Mouse (Mus musculus) lung, adult 2 months (tissue): ENCODE results near the gene Lrch1. TPM values are rescaled to one million over a fixed set of nuclear protein-coding genes. Genes with fewer than 3 reads are reported as not detected.

ENCODE experiments used
- DNase-seq: peaks from one replicate; pipeline ENCODE4 v3.0.0; 2022
- H3K4me1 ChIP-seq: fragments of 200-500 bp; 2 replicates; pipeline ENCODE4 v1.6.1; 2011; ENCODE audit warnings: low read length; ENCODE audit not compliant: control insufficient read depth, insufficient read depth
- H3K4me3 ChIP-seq: fragments of 200-500 bp; replicated peaks from 2 replicates; pipeline ENCODE3; 2011; ENCODE audit warnings: low read depth, mild to moderate bottlenecking, control low read depth, low read length; ENCODE audit errors: extremely low read depth
- CTCF ChIP-seq: fragments of 200-500 bp; IDR thresholded peaks from 2 replicates; pipeline ENCODE4 v1.5.1; 2011; ENCODE audit warnings: mild to moderate bottlenecking, low read length, control low read depth; ENCODE audit not compliant: insufficient read depth
- POLR2A ChIP-seq: fragments of 200-500 bp; IDR thresholded peaks from 2 replicates; pipeline ENCODE4 v1.6.1; 2011; ENCODE audit warnings: low read depth, mild to moderate bottlenecking, control low read depth, low read length, borderline replicate concordance; ENCODE audit errors: extremely low read depth
- WGBS: fragments of 180-500 bp; shearing (Covaris S2); methylation state at CpG from one replicate; pipeline ENCODE4 v1.1.7; 2018; 5-methylcytosine and 5-hydroxymethylcytosine counted together
- polyA plus RNA-seq: library from polyadenylated mRNA; depleted of rRNA; stranded (reverse); fragments of >200 nt; gene quantifications from 2 replicates; pipeline ENCODE4 v1.2.3, GENCODE M21; 2012

The Lrch1 gene
- polyA plus RNA-seq, 1 experiment: 22.6 TPM

DNA sequence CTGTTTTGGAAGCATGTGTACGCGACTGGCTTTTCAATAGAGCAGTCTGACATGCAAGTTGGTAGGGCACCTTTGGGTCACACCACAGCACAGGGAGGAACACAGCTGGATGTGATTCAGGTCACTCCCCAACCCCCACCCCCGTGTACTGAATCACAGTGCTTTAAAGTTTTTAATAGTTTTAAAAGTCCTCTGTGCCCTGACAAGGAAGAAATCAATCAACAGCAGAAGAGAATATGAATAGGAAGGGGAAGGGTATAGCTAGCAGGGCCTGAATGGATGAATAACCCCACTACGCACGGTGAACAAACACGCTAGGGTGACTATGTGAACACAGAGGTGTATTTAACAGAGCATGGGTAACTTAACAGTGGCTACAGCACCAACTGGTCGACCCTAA lies 6.1 kb downstream of the Lrch1 start:
- no peak overlapping the region for H3K4me3 ChIP-seq
- 65% methylated on average over 7 of the region's 7 CpGs for WGBS
- H3K4me1 ChIP-seq: peaks cover 38% of the 10 kb centered on the region
- TF ChIP-seq POLR2A: no peak
- no peak for TF ChIP-seq CTCF
- DNase-seq: no peak

DNA sequence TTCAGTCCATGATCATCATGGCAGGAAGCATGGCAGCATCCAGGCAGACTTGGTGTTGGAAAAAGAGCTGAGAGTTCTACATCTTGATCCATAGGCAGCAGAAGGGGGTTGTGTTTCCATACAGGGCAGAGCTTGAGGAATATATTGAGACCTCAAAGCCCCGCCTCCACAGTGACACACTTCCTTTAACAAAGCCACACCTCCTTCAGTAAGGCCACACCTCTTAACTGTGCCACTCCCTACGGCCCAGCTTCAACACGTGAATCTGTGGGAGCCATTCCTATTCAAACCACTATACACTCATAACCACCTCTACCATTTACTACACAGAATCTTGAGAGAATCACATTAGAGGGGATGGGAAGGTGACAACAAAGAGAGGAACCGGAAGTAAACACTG lies 6.9 kb downstream of the Lrch1 start:
- H3K4me3 ChIP-seq: no peak overlapping the region
- 73% methylated on average over 4 of the region's 4 CpGs for WGBS
- DNase-seq: no peak
- H3K4me1 ChIP-seq: peaks cover 36% of the 10 kb centered on the region
- TF ChIP-seq CTCF (no peak), POLR2A (no peak)

DNA sequence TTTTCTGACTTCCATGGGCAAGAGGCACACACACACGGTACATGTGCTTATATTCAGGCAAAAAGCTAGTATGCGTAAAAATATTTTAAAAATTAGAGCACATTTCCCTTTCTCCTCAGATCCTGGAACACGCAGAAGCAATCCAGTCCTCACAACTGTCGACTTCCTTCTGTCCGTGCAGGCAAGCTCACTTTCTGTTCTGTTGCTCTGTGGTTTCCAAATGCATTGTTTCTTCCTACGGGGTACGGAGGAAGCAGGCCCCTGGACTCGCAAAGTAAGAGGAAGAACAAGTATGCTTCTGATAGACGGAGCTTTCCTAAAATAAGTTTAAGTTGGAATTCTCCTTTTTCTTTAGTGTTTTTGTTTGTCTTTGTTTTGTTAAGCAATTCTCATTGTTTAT lies 8.3 kb downstream of the Lrch1 start:
- peaks cover 31% of the 10 kb centered on the region for H3K4me1 ChIP-seq
- H3K4me3 ChIP-seq: no peak overlapping the region
- 30% methylated on average over 9 of the region's 9 CpGs for WGBS
- TF ChIP-seq POLR2A (no peak), CTCF (no peak)
- DNase-seq: no peak

DNA sequence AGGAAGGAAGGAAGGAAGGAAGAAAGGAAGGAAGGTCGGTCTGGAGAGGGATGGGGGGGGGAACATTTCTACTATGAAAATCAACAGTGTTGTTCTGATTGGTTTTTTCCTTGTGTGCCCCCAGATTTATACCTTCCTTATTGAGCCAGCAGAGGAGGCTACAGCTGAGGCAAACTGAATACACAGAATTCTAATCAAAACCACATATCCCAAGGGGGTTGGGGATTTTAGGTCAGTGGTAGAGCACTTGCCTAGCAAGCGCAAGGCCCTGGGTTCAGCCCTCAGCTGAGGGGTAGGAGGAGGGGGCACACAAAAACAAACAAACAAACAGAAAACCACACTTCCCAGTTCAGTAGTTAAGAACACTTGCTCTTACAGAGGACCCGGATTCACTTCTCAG lies 8.8 kb downstream of the Lrch1 start:
- Histone ChIP-seq H3K4me3 (no peak overlapping the region), H3K4me1 (peaks cover 26% of the 10 kb centered on the region)
- 67% methylated on average over 3 of the region's 3 CpGs for WGBS
- no peak for TF ChIP-seq CTCF
- no peak for TF ChIP-seq POLR2A
- DNase-seq: no peak

DNA sequence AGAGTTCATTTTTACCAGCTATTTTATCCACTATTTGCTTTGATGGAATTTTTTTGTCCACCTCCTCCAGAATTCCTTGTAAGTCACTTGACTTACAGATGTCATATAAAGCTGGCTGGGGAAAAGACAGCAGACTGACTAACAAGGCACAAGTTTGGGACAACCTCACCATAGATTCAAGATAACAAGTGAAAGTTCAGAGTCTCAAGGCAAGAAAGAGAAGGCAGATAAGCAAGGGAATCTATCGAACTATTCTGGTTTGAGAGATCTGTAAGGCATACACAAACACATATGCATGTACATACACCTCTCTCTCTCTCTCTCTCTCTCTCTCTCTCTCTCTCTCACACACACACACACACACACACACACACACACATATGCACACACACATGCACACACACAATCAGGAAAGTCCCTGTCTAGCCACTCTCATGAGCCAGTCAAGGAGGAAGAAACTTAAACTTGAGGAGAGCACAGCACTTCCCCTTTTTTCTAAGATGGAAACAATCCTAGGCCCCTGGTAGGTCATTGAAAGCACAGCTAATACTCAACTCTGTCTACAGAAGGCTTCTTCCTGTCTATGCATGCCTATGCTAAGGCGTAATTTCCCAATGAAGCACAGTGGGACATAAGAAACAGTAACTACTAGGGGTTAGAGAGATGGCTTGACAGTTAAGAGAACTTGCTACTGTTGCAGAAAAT lies 11.0 kb downstream of the Lrch1 start:
- 65% methylated on average over 2 of the region's 2 CpGs for whole genome bisulfite sequencing
- Histone ChIP-seq H3K4me1 (peaks cover 20% of the 10 kb centered on the region), H3K4me3 (no peak overlapping the region)
- TF ChIP-seq POLR2A: no peak
- no peak for TF ChIP-seq CTCF
- DNase-seq: no peak

DNA sequence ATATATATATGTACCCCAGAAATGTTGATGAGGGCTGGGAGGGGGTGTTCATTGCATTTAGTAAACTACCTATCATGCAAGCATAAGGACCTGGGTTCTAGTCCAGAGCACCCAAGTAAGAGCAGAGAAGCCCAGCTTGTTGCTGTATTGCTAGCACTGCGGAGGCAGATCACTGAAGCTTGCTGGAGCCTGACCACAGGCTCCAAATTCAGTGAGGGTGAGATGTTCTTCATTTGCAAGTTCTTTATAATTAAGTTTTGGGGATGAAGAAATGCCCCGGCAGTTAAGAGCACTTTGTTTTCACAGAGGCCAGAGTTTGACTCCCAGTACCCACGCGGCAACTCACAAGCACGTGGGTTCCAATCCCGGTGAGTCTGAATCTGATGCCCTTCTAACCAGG lies 12.6 kb downstream of the Lrch1 start:
- no peak for TF ChIP-seq CTCF
- Histone ChIP-seq H3K4me3 (no peak overlapping the region), H3K4me1 (peaks cover 15% of the 10 kb centered on the region)
- WGBS: 97% methylated on average over 6 of the region's 6 CpGs
- DNase-seq: no peak

DNA sequence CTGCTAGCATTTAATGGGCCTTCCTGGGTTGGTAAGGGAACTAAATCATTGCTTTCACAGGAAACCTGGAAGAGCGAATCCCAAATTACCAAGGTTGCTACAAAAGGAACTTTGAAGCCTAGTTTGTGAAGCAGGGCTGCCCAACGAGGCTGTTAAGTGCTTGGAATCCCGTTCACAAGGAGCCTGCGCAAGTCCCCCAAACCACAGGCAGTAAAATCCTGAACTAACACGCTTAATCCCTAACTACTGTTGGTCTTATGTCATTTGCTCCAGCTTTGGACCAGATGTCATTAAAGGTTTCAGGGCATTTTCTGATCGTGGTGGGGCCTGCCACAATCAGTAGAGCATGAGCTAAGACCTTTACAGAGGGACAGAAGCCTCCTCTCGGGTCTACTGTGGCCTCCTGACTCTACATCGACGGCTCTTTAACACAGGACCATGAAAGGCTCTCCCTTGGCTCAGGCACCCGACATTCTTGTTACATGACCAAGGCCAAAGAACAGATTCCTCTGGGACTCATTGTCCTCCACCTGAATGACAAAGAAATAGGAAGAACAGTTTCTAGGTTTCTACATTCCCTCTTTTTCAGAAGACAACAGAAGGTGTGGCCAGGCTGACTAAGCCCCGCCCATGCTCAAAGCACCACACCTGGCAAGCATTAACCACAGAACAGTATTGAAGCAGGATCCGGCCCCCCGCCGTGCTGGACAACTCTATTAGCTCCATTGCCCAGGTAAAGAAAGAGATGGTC lies 13.5 kb downstream of the Lrch1 start:
- Histone ChIP-seq H3K4me3 (no peak overlapping the region), H3K4me1 (peaks cover 9% of the 10 kb centered on the region)
- whole genome bisulfite sequencing: 80% methylated on average over 14 of the region's 14 CpGs
- TF ChIP-seq CTCF (no peak), POLR2A (no peak)
- no peak for DNase-seq

DNA sequence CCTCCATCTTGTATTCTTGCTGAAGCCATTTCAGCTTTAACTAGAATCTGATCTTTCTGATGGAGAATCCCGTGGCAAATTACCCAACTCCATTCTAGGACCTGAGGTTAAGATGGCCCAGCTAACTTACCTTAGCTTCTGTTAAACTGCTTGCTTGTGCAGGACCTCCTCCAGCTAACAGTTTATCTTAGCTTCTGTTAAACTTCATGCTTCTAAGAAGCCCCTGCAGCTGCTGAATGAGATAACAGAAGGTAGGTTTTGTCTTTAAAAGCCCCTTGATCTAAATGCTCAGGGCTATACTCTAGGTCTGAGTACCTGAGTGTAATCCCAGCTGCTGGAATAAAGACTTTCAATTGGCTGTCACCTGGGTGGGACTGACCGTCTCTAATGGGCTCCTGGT lies 17.9 kb downstream of the Lrch1 start:
- no peaks in the 10 kb centered on the region for H3K4me1 ChIP-seq
- DNase-seq: no peak
- WGBS: 71% methylated on average over 2 of the region's 2 CpGs
- no peak overlapping the region for H3K4me3 ChIP-seq
- no peak for TF ChIP-seq POLR2A
- no peak for TF ChIP-seq CTCF

DNA sequence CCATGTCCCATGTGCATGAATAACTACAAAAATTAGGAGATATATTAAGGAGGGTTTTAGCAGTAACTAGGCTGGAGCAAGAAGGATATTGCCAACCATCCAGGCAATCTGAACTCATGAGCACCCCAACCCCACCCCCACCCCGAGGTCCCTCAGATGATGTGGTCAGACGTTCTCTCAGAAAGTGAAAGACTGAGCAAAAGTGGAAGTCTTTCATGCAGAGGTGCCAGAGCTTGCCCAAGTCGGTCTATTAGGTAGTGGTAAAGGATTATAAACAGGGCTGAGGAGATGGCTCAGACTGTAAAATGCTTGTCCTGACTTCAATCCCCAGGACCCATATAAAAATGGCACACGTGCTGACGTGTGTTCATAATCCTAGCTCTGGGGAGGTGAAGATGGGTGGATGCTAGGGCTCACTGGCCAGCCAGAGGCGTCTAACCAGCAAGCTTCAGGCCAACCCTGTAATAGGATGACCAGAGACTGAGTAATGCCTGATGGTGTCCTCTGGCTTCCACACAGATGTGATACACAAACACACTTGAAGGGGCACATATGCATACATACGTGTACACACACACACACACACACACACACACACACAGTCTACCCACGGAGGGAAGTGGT lies 18.8 kb downstream of the Lrch1 start:
- Histone ChIP-seq H3K4me1 (no peaks in the 10 kb centered on the region), H3K4me3 (no peak overlapping the region)
- WGBS: 77% methylated on average over 8 of the region's 8 CpGs
- DNase-seq: no peak
- TF ChIP-seq CTCF (no peak), POLR2A (no peak)
